Mouse (Mus musculus) embryo, embryonic 9.5 days (tissue): ENCODE data around the gene Zcwpw1.
"Not testable (repeated sequence)": the region's sequence is repeated elsewhere in the genome, so short reads cannot be mapped to it uniquely, and the experiment has no call there.

Experiments used
- DNase-seq: peaks from one replicate; pipeline ENCODE4 v3.0.0-alpha.2; 2017; ENCODE audit errors: extremely low spot score

Zcwpw1 gene

DNA sequence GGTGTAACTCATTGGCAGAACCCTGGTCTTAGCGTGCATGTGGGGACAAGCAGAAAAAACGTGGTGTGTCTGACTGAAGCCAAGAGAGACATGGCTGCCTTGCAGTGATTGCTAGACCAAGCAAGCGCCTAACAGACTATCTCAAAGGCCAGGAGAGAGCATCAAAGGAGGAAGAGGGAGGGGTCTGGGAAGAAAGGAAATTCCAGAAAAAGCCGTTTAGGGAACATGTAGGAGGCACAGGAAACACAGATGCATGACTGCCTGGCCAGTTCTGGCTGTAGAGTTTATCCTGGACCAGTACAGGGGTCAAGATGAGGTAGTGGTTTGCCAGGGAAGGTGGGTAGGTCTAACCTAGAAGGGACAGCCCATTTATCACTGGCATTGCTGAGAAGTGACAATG lies 45.9 kb downstream of the Zcwpw1 start:
- DNase-seq = no peak

DNA sequence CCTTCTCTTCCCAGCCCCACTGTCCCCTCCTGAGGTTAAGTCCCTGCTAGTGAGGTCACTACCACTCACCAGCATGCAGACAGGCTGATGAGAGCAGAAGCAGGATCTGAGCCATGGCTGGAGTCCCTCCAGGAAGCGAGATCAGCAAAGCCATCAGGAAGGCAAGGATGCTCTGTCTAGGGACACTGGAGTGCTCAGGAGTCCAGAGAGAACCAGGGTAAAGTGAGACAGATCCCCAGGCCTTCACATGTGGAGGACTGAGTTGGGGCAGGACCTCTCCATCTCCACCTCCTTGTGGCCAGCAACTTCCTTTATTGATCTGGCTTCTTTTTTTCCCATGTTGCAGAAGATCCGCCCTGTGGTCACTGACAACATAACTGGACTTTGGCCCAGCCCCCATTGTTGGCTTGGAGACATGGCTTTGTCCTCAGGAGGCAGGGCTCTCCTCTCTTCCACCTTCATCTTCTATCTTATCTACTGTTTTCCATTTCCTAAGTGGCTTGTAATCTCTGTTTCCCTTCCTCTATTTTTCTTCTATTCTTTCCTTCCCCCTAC lies 48.4 kb downstream of the Zcwpw1 start, which contains the start of gene Pilra:
Gene Pilra (minus strand): TSS at position 316 of the 555 bp plus-strand sequence.
- DNase-seq = not testable (repeated sequence)

DNA sequence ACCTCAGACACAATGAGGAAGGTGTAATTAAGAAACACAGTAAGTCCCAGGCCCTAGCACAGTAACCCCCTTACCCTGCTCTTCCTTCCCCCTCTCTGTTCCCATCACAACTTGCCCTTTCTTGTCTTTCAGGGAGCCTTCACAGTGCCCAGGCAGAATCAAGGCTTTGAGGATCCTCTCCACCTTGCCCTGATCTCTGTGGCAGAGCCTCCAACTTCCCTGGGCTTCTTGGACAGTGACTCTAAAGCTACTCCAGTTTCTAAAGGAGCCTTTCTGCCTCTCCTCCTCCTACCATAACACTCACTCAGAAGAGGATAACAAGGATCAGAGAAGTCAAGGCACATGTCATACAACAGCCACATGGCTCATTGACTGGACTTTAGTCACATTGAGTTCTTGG lies 49.0 kb downstream of the Zcwpw1 start:
- no peak for DNase-seq

DNA sequence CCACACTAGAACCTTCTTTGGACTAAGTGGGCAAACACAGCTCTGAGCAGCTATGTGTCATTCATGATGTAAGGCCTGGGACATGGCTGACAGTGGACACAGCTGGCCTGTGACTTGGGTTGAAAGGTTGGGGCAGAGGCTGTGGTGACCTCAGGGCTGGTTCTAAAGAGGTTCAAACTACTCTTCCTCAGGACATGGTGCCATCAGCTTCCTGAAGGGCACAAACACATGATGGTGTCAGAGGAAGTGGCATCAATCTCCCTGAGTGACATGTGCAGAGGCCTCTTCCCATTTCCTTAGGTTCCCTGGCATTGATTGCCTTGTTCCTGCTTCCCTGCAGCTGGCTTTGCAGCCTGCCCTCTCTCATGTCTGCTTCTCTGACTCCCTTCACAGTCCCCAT lies 49.5 kb downstream of the Zcwpw1 start:
- not testable (repeated sequence) for DNase-seq

DNA sequence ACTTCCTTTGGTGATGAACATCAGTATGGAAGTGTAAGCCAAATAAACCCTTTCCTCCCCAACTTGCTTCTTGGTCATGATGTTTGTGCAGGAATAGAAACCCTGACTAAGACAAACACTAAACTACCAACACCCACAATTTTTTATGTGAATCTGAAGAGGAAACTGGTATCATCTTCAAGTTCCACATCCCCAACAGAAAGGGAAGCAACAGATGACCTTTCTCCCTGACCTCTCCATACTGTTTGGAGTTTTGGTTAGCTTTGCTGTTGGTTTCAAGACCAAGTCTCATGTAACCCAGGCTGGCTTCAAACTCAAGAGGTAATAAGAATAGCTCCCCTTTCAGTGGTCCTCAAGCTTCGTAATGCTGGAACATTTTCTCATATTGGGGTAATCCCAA lies 62.7 kb downstream of the Zcwpw1 start:
- DNase-seq = not testable (repeated sequence)

DNA sequence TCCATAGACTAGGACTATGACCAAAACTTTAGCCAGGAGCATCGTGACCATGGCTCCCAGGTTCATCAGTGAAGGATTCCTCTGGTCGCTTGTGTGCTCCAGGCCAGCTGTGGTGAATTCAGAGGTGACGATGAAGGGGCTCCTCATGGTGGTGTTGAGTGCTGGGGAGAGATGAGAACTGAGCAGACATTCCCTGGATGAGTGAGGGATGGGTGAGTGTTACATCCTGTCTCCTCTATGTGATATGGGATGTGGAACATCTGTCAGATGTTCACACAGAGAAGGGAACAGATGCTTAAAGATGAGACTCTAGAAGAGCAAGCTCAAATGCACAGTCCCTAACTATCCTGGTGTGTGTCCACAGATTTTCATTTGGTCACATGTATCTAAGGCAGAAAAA lies 67.3 kb downstream of the Zcwpw1 start:
- not testable (repeated sequence) for DNase-seq

DNA sequence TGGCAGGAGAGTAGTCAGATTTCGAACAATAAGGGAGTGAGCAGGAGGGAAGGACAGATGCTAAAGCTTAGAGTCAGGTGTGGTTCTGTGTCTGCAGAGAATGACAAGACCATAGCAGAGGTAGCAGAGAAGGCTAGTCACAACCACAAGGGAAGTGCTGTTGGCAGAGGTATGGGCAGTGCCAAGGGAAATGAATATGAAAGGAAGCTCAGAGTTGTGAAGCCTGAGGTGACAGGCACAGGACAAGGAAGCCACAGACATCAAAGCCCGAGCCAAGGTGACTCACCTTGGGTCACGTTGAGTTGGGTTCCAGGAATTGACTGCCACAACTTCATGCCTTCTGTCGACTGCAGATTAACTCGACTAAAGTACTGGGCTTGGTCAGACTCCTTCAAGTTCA lies 69.3 kb downstream of the Zcwpw1 start:
- not testable (repeated sequence) for DNase-seq

DNA sequence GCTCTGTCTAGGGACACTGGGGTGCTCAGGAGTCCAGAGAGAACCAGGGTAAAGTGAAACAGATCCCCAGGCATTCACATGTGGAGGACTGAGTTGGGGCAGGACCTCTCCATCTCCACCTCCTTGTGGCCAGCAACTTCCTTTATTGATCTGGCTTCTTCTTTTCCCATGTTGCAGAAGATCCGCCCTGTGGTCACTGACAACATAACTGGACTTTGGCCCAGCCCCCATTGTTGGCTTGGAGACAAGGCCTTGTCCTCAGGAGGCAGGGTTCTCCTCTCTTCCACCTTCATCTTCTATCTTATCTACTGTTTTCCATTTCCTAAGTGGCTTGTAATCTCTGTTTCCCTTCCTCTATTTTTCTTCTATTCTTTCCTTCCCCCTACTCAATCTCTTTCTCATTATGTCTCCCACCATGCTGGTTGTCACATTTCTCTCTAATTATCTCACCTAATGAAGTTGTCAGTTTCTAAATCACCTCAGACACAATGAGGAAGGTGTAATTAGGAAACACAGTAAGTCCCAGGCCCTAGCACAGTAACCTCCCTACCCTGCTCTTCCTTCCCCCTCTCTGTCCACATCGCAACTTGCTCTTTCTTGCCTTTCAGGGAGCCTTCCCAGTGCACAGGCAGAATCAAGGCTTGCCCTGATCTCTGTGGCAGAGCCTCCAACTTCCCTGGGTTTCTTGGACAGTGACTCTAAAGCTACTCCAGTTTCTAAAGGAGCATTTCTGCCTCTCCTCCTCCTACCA lies 70.5 kb downstream of the Zcwpw1 start, which contains the start of gene Pilrb1:
Gene Pilrb1 (minus strand): TSS at position 147 of the 751 bp plus-strand sequence.
- DNase-seq = not testable (repeated sequence)

DNA sequence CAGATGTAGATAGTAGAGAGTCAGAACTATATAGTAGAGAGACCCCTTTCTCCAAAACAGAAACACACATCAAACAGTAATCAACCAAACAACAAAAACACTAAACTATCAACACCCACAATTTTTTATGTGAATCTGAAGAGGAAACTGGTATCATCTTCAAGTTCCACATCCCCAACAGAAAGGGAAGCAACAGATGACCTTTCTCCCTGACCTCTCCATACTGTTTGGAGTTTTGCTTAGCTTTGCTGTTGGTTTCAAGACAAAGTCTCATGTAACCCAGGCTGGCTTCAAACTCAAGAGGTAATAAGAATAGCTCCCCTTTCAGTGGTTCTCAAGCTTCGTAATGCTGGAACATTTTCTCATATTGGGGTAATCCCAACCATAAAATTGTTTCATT lies 76.4 kb downstream of the Zcwpw1 start:
- DNase-seq = not testable (repeated sequence)

DNA sequence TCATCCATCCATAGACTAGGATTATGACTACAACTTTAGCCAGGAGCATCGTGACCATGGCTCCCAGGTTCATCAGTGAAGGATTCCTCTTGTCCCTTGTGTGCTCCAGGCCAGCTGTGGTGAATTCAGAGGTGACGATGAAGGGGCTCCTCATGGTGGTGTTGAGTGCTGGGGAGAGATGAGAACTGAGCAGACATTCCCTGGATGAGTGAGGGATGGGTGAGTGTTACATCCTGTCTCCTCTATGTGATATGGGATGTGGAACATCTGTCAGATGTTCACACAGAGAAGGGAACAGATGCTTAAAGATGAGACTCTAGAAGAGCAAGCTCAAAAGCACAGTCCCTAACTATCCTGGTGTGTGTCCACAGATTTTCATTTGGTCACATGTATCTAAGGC lies 81.0 kb downstream of the Zcwpw1 start:
- DNase-seq = not testable (repeated sequence)

DNA sequence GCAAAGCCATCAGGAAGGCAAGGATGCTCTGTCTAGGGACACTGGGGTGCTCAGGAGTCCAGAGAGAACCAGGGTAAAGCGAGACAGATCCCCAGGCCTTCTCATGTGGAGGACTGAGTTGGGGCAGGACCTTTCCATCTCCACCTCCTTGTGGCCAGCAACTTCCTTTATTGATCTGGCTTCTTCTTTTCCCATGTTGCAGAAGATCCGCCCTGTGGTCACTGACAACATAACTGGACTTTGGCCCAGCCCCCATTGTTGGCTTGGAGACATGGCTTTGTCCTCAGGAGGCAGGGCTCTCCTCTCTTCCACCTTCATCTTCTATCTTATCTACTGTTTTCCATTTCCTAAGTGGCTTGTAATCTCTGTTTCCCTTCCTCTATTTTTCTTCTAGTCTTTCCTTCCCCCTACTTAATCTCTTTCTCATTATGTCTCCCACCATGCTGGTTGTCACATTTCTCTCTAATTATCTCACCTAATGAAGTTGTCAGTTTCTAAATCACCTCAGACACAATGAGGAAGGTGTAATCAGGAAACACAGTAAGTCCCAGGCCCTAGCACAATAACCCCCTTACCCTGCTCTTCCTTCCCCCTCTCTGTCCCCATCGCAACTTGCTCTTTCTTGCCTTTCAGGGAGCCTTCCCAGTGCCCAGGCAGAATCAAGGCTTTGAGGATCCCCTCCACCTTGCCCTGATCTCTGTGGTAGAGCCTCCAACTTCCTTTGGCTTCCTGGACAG lies 84.2 kb downstream of the Zcwpw1 start, which contains the start of gene Pilrb2:
Gene Pilrb2 (minus strand): TSS at position 172 of the 737 bp plus-strand sequence.
- not testable (repeated sequence) for DNase-seq
